Mouse (Mus musculus): ENCODE data around the gene Gpr83.

DNA sequence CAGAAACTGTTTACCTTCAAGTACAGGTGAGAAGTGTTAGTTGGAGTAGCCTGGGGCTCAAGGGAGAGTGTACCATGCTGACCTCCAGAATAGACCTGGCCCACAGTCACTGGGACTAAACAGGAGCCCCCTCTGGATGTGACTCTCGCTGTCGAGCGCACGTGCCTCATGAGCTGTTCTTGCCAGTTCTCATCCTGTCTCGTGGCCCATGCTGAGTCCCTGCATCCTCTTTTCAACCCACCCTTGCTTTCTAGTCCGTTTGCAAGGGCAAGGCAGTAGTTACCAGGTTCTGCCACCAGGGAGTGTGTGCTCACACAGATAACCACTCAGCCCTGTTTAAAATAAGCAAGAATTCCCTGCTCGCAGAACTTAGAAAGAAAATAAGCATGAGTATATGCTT, 6.9 kb downstream of the Gpr83 start:
- TF ChIP-seq POLR2AphosphoS2 (IDR thresholded peaks at IDR 0.05; ENCODE audit: low read length) (no peak), HCFC1 (IDR thresholded peaks at IDR 0.05; ENCODE audit: low read depth, low read length) (no peak), CTCF (IDR thresholded peaks at IDR 0.05 in 2 of 3, conservative IDR thresholded peaks at IDR 0.05 in 1 of 3; ENCODE audit: control insufficient read depth in 1 of 3, insufficient read depth in 1 of 3, low read depth in 2 of 3, low read length in 3 of 3, poor library complexity in 1 of 3, severe bottlenecking in 1 of 3) (peak; percentile 67 to 91 (median 75))
